Mouse (Mus musculus): ENCODE measurements around the gene Olfr748. TPM values are rescaled to one million over a fixed set of nuclear protein-coding genes. Genes with fewer than 3 reads are reported as not detected.

Gene Olfr748
- total RNA-seq (2023) = not detected

GRCm38 (mm10) chr14:50707073-50707472 lies at the start of gene Olfr748:
Gene Olfr748, plus strand, starts transcription at chr14:50707373.

GRCm38 (mm10) chr14:50693106-50693505 lies 14.1 kb upstream of the Olfr748 start, which contains the start of gene Olfr747:
Gene Olfr747, minus strand, starts transcription at chr14:50693206.

GRCm38 (mm10) chr14:50744994-50745393 lies 37.8 kb downstream of the Olfr748 start, which contains the start of gene Olfr749:
Gene Olfr749, minus strand, starts transcription at chr14:50745094.

Other genes starting within 250 kb of the Olfr748 start
- not detected for gene Olfr741, start 234.6 kb upstream of the Olfr748 start, total RNA-seq (2023)
- not detected for gene Olfr742, start 203.8 kb upstream of the Olfr748 start, total RNA-seq (2023)
- gene Olfr743, start 185.5 kb upstream of the Olfr748 start, total RNA-seq (2023) = not detected
- not detected for gene Olfr744, start 92.5 kb upstream of the Olfr748 start, total RNA-seq (2023)
- not detected for gene Olfr745, start 68.0 kb upstream of the Olfr748 start, total RNA-seq (2023)
- gene Olfr746, start 60.3 kb upstream of the Olfr748 start, total RNA-seq (2023) = not detected
- not detected for gene Olfr747, start 14.2 kb upstream of the Olfr748 start, total RNA-seq (2023)
- gene Olfr749, start 37.7 kb downstream of the Olfr748 start, total RNA-seq (2023) = not detected
- gene Ttc5, start 78.1 kb downstream of the Olfr748 start, total RNA-seq (2023) = 76.9 TPM
- not detected for gene Ccnb1ip1, start 100.4 kb downstream of the Olfr748 start, total RNA-seq (2023)
- 67.2 TPM for gene Parp2, start 100.5 kb downstream of the Olfr748 start, total RNA-seq (2023)
- gene Tep1, start 163.2 kb downstream of the Olfr748 start, total RNA-seq (2023) = 45.2 TPM
- 0.41 TPM for gene Klhl33, start 190.1 kb downstream of the Olfr748 start, total RNA-seq (2023)
- gene Osgep, start 217.5 kb downstream of the Olfr748 start, total RNA-seq (2023) = 36.9 TPM
- 43.1 TPM for gene Apex1, start 217.6 kb downstream of the Olfr748 start, total RNA-seq (2023)
- 122 TPM for gene Pip4p1, start 223.5 kb downstream of the Olfr748 start, total RNA-seq (2023)
- gene Pnp, start 223.7 kb downstream of the Olfr748 start, total RNA-seq (2023) = 21.6 TPM
- 17.4 TPM for gene Gm49342, start 237.1 kb downstream of the Olfr748 start, total RNA-seq (2023)
- 2.6 TPM for gene Pnp2, start 248.6 kb downstream of the Olfr748 start, total RNA-seq (2023)

Data from CD4-positive naive resting alpha-beta T cell, adult 76 days (primary cell).